Mouse (Mus musculus) heart, postnatal 0 days (tissue): ENCODE results near the gene Mybpc1.
A peak's percentile ranks its signal among the peaks of the same experiment; 100 is the strongest.

Source experiments
- CTCF ChIP-seq: IDR thresholded peaks from 2 replicates; pipeline ENCODE4 v1.5.1; 2016; ENCODE audit warnings: antibody characterized with exemption, control low read depth, low read depth
- EP300 ChIP-seq: IDR thresholded peaks from 2 replicates; pipeline ENCODE4 v1.6.1; 2016; ENCODE audit warnings: antibody characterized with exemption, low read depth

DNA sequence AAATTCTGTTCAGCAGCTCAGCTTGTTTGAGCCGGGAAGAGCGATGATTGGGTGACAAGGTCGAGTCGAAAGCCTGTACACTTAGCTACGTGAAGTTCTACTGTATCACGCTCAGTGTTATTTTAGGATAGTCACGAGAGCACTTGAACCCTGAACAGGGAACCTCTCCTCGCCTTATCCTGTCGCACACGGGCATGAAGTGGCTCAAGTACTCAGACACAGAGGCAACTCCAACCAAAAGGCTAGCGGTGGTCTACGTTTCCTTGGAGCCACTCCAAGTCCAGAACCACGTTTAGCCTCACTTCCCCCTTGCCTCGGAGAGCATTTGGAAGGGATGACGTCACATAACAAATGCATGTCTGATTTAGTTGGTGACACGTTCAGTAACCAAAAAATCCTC lies 17.7 kb upstream of the Mybpc1 start:
- TF ChIP-seq EP300 (peak; percentile 73), CTCF (no peak)
